ENCODE assay signal across 12 mouse cellular contexts in genomic region chr7:114499293-114499692, GRCm38 (mm10).
DNase-seq lines count a peak whose midpoint lies in the region; ATAC-seq and TF ChIP-seq lines count a peak whose summit lies in the region.
"Had no signal": no experiment of that assay in that cellular context is flagged by ENCODE, and none has a peak within 500 bp of the region (broad histone marks: within the 10 kb centered on the region; RNA-seq: fewer than 3 reads in every experiment).

No protein-coding gene starts in this region.

- ATAC-seq in intestine, postnatal 0 days: no peak
- no peak for ATAC-seq in intestine, embryonic 16.5 days

- no peaks in the 10 kb centered on the region for H3K36me3 ChIP-seq in intestine, postnatal 0 days (ENCODE audit: control insufficient read depth, insufficient read depth)
- H3K36me3 ChIP-seq in intestine, embryonic 16.5 days (ENCODE audit: control insufficient read depth, insufficient read depth, low read length): no peaks in the 10 kb centered on the region
- H3K36me3 ChIP-seq: limb, embryonic 15.5 days had no signal

- TF ChIP-seq CTCF in intestine, postnatal 0 days (IDR thresholded peaks at IDR 0.05; ENCODE audit: low read depth): peak; percentile 60

- H3K4me2 ChIP-seq in intestine, postnatal 0 days (replicated peaks; ENCODE audit: low read depth): no peak overlapping the region
- no peak overlapping the region for H3K4me2 ChIP-seq in intestine, embryonic 16.5 days (ENCODE audit: low read depth, low read length)
- H3K4me2 ChIP-seq: limb, embryonic 15.5 days had no signal

- H3K27ac ChIP-seq in intestine, postnatal 0 days (ENCODE audit: low read depth, low read length): no peak overlapping the region
- no peak overlapping the region for H3K27ac ChIP-seq in intestine, embryonic 16.5 days (ENCODE audit: low read length)
- H3K27ac ChIP-seq: limb, embryonic 15.5 days had no signal

- no peak overlapping the region for H3K4me3 ChIP-seq in intestine, postnatal 0 days (ENCODE audit: low read depth, low read length)
- no peak overlapping the region for H3K4me3 ChIP-seq in intestine, embryonic 16.5 days (ENCODE audit: low read length)
- H3K4me3 ChIP-seq: limb, embryonic 15.5 days had no signal

- H3K9me3 ChIP-seq in intestine, postnatal 0 days (ENCODE audit: control insufficient read depth): no peaks in the 10 kb centered on the region
- H3K9me3 ChIP-seq in intestine, embryonic 16.5 days (ENCODE audit: control insufficient read depth, low read length): no peaks in the 10 kb centered on the region
- H3K9me3 ChIP-seq: limb, embryonic 15.5 days had no signal

- no peaks in the 10 kb centered on the region for H3K4me1 ChIP-seq in intestine, postnatal 0 days (replicated peaks; ENCODE audit: control insufficient read depth, insufficient read depth, low read length)
- no peaks in the 10 kb centered on the region for H3K4me1 ChIP-seq in intestine, embryonic 16.5 days (ENCODE audit: control insufficient read depth, insufficient read depth, low read length)
- H3K4me1 ChIP-seq: limb, embryonic 15.5 days had no signal

- DNase-seq in retina, embryonic 14.5 days (ENCODE audit: low spot score): peak; percentile 20
- DNase-seq in retina, postnatal 1 day: no peak
- DNase-seq in induced T-regulatory cell, adult 2 months (ENCODE audit: low read depth): peak; percentile 41
- DNase-seq in testis, postnatal 14 days (ENCODE audit: low spot score): no peak
- no peak for DNase-seq in cerebellum, adult 8-10 months
- DNase-seq: cerebellum, postnatal 36 days; kidney, adult 9 months; right cerebral cortex, adult 18-20 months; thymus, postnatal 25 days had no signal

- H3K9ac ChIP-seq in intestine, postnatal 0 days (ENCODE audit: low read depth, low read length): no peak overlapping the region
- no peak overlapping the region for H3K9ac ChIP-seq in intestine, embryonic 16.5 days (ENCODE audit: low read depth, low read length)
- H3K9ac ChIP-seq: limb, embryonic 15.5 days had no signal

- no peaks in the 10 kb centered on the region for H3K27me3 ChIP-seq in intestine, postnatal 0 days (replicated peaks; ENCODE audit: control insufficient read depth, insufficient read depth, low read length)
- no peaks in the 10 kb centered on the region for H3K27me3 ChIP-seq in intestine, embryonic 16.5 days (replicated peaks; ENCODE audit: control insufficient read depth, insufficient read depth, low read length)
- H3K27me3 ChIP-seq: limb, embryonic 15.5 days had no signal

- 89% methylated on average over 1 of the region's 1 CpGs for WGBS in intestine, postnatal 0 days
- 89% methylated on average over 1 of the region's 1 CpGs for WGBS in intestine, embryonic 16.5 days

Comparison
In these comparisons a context has a peak if more than half of its experiments do, and no peak if none do; other contexts are left out.
1. DNase-seq: peak in retina, embryonic 14.5 days (single experiment) and induced T-regulatory cell, adult 2 months (single experiment); none in retina, postnatal 1 day (single experiment), testis, postnatal 14 days (single experiment) and cerebellum, adult 8-10 months (single experiment).